Mouse (Mus musculus) B cell, adult 62 days (primary cell): ENCODE results near the gene Plg. TPM values are rescaled to one million over a fixed set of nuclear protein-coding genes. Genes with fewer than 3 reads are reported as not detected.

ENCODE experiments used
- total RNA-seq: library from RNA; stranded (reverse); gene quantifications from 4 replicates; pipeline ENCODE4 v1.2.4, GENCODE M21; 2023

The Plg gene
- not detected in 4 replicates for total RNA-seq

GRCm38 (mm10) chr17:12377981-12378705 lies at the start of gene Plg:
Gene Plg, plus strand, starts transcription at chr17:12378608.

Other genes with a start within 250 kb of the Plg start
- gene Map3k4, start 59.8 kb upstream of the Plg start, total RNA-seq = 46.9 to 53.5 TPM (median 49.9 TPM) in 4 replicates
- 0.85 to 1.7 TPM (median 1.0 TPM) in 4 replicates for gene Slc22a3, start 129.1 kb downstream of the Plg start, total RNA-seq
- gene Slc22a2, start 205.5 kb downstream of the Plg start, total RNA-seq = not detected in 4 replicates